Comparison of ENCODE assay signal across 9 mouse cellular contexts in genomic region chr1:137330634-137331033, GRCm38 (mm10).
DNase-seq lines count a peak whose midpoint lies in the region; ATAC-seq and TF ChIP-seq lines count a peak whose summit lies in the region.
"Had no signal": no experiment of that assay in that cellular context is flagged by ENCODE, and none has a peak within 500 bp of the region (broad histone marks: within the 10 kb centered on the region; RNA-seq: fewer than 3 reads in every experiment).

No protein-coding gene starts in this region.

- intact Hi-C loops in left cerebral cortex, postnatal 14 days (cut with DNase I), result loop anchor here (10.0 kb wide), 7 partner anchors 144 to 714 kb away; no protein-coding TSS in a partner anchor

- no peaks in the 10 kb centered on the region for H3K27me3 ChIP-seq in midbrain, postnatal 0 days (ENCODE audit: insufficient read depth, low read length)
- H3K27me3 ChIP-seq: hindbrain, embryonic 15.5 days had no signal

- no peak overlapping the region for H3K27ac ChIP-seq in midbrain, postnatal 0 days (ENCODE audit: low read depth, low read length)
- H3K27ac ChIP-seq: hindbrain, embryonic 15.5 days had no signal

- DNase-seq in kidney, adult 8-10 months, result peak; percentile 5 to 38
- DNase-seq in kidney, adult 11 months, result no peak
- peak; percentile 54 for DNase-seq in Muller cell, postnatal 12 days (ENCODE audit: inconsistent ontology term)
- DNase-seq in cerebellum, adult 18-20 months, result peak; percentile 38 to 47
- peak; percentile 30 to 60 for DNase-seq in left cerebral cortex, postnatal 14 days (ENCODE audit: low spot score in 2 of 2)
- DNase-seq in midbrain, postnatal 0 days (ENCODE audit: low spot score), result peak; percentile 77
- no peak for DNase-seq in c-Kit-positive CD71-positive TER-119-positive erythroid progenitor cells, embryonic 14.5 days (ENCODE audit: low spot score)

- ATAC-seq in granulocyte monocyte progenitor cell, adult 5-6 weeks (replicated peaks; ENCODE audit: poor library complexity, severe bottlenecking), result peak; percentile 96
- ATAC-seq in midbrain, postnatal 0 days (ENCODE audit: low FRiP score), result no peak

- 25% methylated on average over 3 of the region's 3 CpGs for WGBS in midbrain, postnatal 0 days

- H3K9me3 ChIP-seq in midbrain, postnatal 0 days (ENCODE audit: low read length), result no peaks in the 10 kb centered on the region
- H3K9me3 ChIP-seq: hindbrain, embryonic 15.5 days had no signal

- no peak overlapping the region for H3K4me3 ChIP-seq in midbrain, postnatal 0 days (ENCODE audit: low read depth, low read length)
- H3K4me3 ChIP-seq: hindbrain, embryonic 15.5 days had no signal

- TF ChIP-seq CTCF in midbrain, postnatal 0 days (IDR thresholded peaks at IDR 0.05), result peak; percentile 87

- H3K36me3 ChIP-seq in midbrain, postnatal 0 days (ENCODE audit: insufficient read depth, low read length), result no peaks in the 10 kb centered on the region
- H3K36me3 ChIP-seq: hindbrain, embryonic 15.5 days had no signal

- no peak overlapping the region for H3K9ac ChIP-seq in midbrain, postnatal 0 days (replicated peaks; ENCODE audit: low read length, poor library complexity, severe bottlenecking)
- H3K9ac ChIP-seq: hindbrain, embryonic 15.5 days had no signal

- H3K4me2 ChIP-seq in midbrain, postnatal 0 days (ENCODE audit: low read depth, low read length, poor library complexity, severe bottlenecking), result no peak overlapping the region
- H3K4me2 ChIP-seq: hindbrain, embryonic 15.5 days had no signal

- no peaks in the 10 kb centered on the region for H3K4me1 ChIP-seq in midbrain, postnatal 0 days (ENCODE audit: insufficient read depth, low read length)

Comparison
In these comparisons a context has a peak if more than half of its experiments do, and no peak if none do; other contexts are left out.
1. DNase-seq: peak in kidney, adult 8-10 months (2 of 2), Muller cell, postnatal 12 days (single experiment), cerebellum, adult 18-20 months (2 of 2), left cerebral cortex, postnatal 14 days (2 of 2) and midbrain, postnatal 0 days (single experiment); none in kidney, adult 11 months (single experiment) and c-Kit-positive CD71-positive TER-119-positive erythroid progenitor cells, embryonic 14.5 days (single experiment).